21 mouse cellular contexts compared by ENCODE assay signal in genomic region chr12:80762982-80763381, GRCm38 (mm10). TPM values are rescaled to one million over a fixed set of nuclear protein-coding genes. Genes with fewer than 3 reads are reported as not detected.
"Had no signal": no experiment of that assay in that cellular context is flagged by ENCODE, and none has a peak within 500 bp of the region (broad histone marks: within the 10 kb centered on the region; RNA-seq: fewer than 3 reads in every experiment).

No protein-coding gene starts in this region.

- ATAC-seq: lung, postnatal 0 days; midbrain, embryonic 16.5 days had no signal

- H3K9me3 ChIP-seq: lung, embryonic 15.5 days; megakaryocyte, embryonic 14.5 days; neural tube, embryonic 12.5 days; stomach, embryonic 15.5 days had no signal

- H3K9ac ChIP-seq: lung, embryonic 15.5 days; midbrain, embryonic 12.5 days; neural tube, embryonic 12.5 days; stomach, embryonic 15.5 days had no signal

- H3K27ac ChIP-seq: lung, embryonic 15.5 days; macrophage; midbrain, embryonic 12.5 days; neural tube, embryonic 12.5 days; stomach, embryonic 15.5 days; stomach, postnatal 0 days had no signal

- H3K4me3 ChIP-seq: lung, embryonic 15.5 days; megakaryocyte, embryonic 14.5 days; midbrain, embryonic 12.5 days; neural tube, embryonic 12.5 days; stomach, embryonic 15.5 days had no signal

- H3K36me3 ChIP-seq: lung, embryonic 15.5 days; stomach, embryonic 15.5 days had no signal

- H3K4me2 ChIP-seq: lung, embryonic 15.5 days; midbrain, embryonic 12.5 days; neural tube, embryonic 12.5 days; stomach, embryonic 15.5 days had no signal

- DNase-seq: lung, adult 2 months; lung, postnatal 14 days; lung, postnatal 36 days; midbrain, embryonic 14.5 days; right cerebral cortex, postnatal 14 days; thymus, adult 18-20 months; thymus, postnatal 14 days; thymus, postnatal 36 days had no signal

RNA-seq across cellular contexts. Expression of gene Ccdc177, which starts 2.5 kb away (rescaled TPM):
- total RNA-seq: neutrophil, adult 5-6 weeks had no signal
- polyA plus RNA-seq: liver, embryonic 16.5 days; lung, adult 2 months; macrophage; spleen, adult 2 months; thymus, postnatal 0 days had no signal
